Mouse (Mus musculus) T-cell, adult 2 months (primary cell): Measurements from ENCODE around the gene AU022252.

Experiments used
- DNase-seq: peaks from one replicate; pipeline ENCODE4 v3.0.0; 2022; ENCODE audit warnings: low spot score

The AU022252 gene

DNA sequence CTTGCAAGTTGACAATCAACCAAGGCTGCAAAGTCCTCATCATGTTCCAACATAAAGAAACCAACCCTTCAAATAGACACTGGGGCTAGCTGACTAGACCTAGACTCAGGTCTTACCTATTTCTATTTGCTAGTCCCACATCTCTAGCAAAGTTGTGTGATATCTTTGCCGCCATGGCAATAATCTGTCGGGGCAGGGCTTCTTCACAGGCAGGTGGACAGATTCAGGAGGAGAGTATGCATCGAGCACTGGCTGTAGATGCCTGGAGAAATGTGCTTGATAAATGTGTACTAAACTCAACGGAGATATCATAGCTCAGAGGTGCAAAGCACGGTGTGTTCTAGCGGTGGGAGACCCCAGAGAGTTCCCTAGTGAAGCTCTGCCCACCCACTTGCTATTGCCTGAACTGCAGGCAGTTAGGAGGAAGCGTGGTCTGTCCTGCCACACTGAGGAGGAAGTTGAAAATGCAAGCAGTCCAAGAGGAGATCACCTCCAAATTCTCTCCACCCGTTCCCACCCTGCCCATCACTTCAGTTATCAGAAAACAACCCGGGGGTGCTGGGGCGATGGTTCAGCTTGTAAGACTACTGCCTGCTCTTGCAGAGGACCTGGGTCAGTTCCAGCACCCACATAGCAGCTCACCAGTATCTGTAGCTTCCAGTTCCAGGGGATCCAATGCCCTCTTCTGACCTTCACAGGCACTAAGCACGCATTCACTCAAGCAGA is 44.3 kb downstream of the AU022252 start:
- DNase-seq: no peak

DNA sequence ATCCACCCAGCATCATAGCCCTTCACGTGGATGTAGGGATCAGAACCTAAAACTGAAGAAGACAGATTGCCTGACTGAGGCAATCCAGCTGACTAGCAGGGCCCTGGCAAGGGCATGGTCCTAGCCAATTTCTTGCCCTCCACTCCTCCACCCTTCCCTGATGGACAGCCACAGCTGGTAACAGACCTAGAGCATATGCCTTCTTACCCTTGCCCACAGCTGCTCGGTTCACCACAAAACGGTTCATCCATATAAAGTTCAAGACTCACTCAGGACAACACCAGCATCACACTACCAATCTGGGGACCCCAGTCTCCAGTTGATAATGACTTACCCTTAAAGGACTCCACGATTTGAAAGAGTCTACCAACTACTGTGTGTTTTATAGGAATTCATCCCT is 46.7 kb downstream of the AU022252 start:
- no peak for DNase-seq

GRCm38 (mm10) chr4:119183525-119183924 is 49.0 kb downstream of the AU022252 start:
- no peak for DNase-seq

DNA sequence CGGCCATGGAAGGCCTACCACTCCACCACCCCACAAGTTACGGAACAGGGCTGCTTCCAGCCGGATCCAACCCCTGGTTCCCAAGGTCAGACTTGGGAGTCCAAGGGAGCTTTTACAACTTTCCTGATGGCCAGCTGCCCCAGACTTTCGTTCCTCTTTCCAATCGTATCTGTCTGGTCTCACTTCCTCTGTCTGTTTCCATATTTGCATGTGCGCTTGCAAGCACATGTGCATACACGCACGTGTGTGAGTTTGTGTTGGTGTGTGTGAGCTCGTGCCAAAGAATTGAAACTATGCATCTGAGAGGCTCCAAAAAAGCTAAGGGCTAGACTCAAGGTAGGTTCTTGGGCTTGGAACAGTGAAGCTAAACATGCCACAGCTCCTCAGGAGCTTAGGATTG is 51.1 kb downstream of the AU022252 start:
- DNase-seq: no peak

DNA sequence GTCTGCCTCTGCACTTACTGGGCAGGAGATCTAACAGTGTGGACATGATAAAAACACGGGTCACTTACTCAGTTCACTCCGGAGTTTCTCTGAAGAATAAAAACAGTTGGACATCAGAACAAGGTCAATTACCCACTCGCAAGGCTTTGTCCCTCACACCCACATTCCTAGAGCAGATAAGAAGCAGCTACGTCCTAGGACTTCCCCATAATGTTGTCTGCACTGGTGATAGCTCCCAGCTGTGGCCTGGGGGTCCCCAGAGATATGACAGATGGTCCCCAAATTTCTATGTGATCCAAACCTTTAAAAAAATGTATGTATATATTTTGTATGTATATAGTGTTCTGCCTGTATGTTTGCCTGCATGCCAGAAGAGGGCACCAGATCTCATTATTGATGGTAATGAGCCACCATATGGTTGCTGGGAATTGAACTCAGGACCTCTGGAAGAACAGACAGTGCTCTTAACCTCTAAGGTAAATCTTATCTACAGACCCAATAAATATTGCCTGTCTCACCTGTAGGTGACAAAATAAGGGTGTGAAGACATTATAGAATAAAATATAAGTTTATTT is 52.3 kb downstream of the AU022252 start:
- no peak for DNase-seq

DNA sequence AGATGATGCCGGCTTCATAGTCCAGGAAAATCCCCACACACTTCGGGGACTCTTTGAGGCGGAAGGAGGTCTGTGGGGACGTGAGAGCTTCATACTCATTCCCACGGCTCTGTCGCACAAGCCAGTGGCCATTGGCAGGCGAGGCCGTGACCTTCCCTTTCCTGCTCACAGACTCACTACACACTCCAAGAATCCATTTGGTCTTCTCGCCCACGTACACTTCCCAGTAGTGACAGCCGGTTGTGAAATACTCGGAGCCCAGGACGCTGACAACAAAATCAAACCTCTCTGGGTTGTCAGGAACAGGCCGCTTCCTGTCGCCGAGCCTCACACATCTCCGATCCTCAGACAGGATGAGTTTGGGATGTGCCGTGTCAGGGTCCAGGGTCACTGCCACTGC is 54.2 kb downstream of the AU022252 start:
- no peak for DNase-seq

GRCm38 (mm10) chr4:119177702-119178101 is 54.8 kb downstream of the AU022252 start:
- no peak for DNase-seq

DNA sequence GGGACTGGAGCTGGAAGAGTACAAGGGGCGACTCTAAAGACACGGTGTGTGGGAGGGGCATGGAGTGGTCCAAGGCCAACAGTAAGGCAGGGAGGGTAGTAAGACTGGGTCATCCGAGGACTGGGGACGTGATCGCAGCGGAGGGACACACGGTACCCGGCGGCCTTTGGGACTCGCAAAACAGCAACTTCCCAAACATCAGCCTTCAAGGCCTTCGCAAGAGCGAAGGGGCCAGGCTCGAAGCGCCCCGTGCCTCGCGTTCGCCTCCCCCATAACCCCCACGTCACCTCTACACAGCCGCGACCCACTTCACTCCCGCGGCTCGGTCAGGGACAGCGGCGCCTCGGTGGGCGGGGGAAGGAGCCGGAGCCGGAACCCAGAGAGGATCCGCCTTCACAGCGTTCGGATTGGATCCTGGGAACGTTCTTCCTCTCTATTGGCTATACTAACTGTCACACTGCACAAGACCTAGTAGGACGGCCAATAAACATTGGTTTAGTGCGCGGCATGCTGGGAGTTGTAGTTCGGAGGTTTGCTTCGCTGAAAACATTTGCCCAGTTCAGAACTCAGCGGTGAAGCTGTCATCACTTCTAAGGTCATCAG is 58.6 kb downstream of the AU022252 start, which contains the start of gene Zfp691:
Gene Zfp691, minus strand, starts transcription at position 345 of the 603 bp plus-strand sequence.
- peak; percentile 94 for DNase-seq

GRCm38 (mm10) chr4:119172919-119173650 is 59.4 kb downstream of the AU022252 start:
- peak; percentile 5 for DNase-seq

GRCm38 (mm10) chr4:119167663-119168062 is 64.8 kb downstream of the AU022252 start:
- peak; percentile 81 for DNase-seq

- no peak for DNase-seq
These were observed 65.4 kb downstream of the AU022252 start for GRCm38 (mm10) chr4:119167068-119167467.

DNA sequence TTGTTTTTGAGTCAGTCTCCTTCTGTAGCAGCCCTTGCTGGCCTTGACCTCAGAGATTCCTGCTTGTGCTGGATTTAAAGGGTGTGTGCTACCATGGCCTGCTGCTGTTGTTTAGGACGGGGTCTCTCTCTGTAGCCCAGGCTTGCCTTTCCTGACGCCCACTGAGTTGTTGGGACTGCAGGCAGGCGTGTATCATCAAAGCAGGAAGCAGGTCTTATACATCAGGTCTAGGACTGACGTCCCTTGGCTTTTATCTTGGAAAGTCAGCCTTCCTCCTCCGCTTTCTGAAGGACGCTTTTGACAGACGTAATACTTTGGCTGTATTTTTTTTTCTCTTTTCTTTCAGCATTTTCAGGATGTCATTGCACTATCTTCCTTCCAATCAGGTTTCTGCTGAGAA is 66.6 kb downstream of the AU022252 start:
- no peak for DNase-seq

GRCm38 (mm10) chr4:119162990-119163389 is 69.5 kb downstream of the AU022252 start:
- no peak for DNase-seq

DNA sequence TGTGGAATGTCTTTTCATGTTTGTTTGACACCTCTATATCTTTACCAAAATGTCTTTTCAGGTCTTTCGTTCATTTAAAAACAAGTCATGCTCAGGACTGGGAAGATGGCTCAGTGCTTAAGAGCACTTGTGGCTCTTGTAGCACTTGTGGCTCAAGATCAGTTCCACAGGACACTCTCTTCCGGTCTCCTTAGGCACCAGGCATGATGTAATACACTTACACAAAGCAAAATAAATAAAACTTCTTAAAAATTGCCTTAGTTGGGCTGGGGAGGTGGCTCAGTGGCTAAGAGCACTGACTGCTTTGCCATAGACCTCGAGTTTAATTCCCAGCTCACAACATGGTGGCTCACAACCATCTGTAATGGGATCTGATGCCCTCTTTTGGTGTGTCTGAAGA is 71.2 kb downstream of the AU022252 start:
- DNase-seq: no peak

DNA sequence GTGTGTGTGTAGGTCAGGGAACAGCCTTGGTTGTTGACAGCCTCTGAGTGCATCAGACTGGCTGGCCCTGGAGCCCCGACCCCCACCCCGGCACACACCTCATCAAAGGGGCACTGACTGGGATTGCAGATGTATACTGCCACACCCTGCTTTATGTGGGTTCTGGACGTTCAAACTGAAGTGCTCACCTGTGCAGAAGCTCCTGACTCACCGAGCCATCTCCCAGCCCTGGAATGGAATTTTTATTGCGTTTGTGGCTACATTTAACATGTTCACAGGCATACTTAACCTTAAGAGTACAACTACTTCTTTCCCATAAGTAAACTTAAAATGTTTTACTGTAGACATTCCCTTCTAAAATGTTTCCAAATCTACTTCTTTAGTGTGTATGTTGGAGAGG is 74.6 kb downstream of the AU022252 start:
- no peak for DNase-seq

GRCm38 (mm10) chr4:119157186-119157585 is 75.3 kb downstream of the AU022252 start:
- DNase-seq: peak; percentile 50
